Mouse (Mus musculus) inflammation-experienced regulatory T-cells (primary cell): Measurements from ENCODE around the gene Gm4756. TPM values are rescaled to one million over a fixed set of nuclear protein-coding genes. Genes with fewer than 3 reads are reported as not detected.

Source experiments
- polyA plus RNA-seq, 2 experiments: library from polyadenylated mRNA; unstranded; fragments of 100-300 nt; shearing (Covaris generic); gene quantifications; one replicate each; pipeline ENCODE4 v1.2.1; 2017

Gm4756 gene
- 1 to 10 TPM in 1 of 2 experiments, not detected in 1; 2.7 TPM for polyA plus RNA-seq

GRCm38 (mm10) chr12:72649611-72650330 is at the start of gene Gm4756:
Gm4756 (minus strand) TSS chr12:72649661.

GRCm38 (mm10) chr12:72664735-72665337 is 15.4 kb upstream of the Gm4756 start, which contains the start of gene Dhrs7:
Dhrs7 (minus strand) TSS chr12:72664909.

GRCm38 (mm10) chr12:72536021-72536597 is 113.4 kb downstream of the Gm4756 start, which contains the start of gene Pcnx4:
Pcnx4 (plus strand) TSS chr12:72536383.

Other genes with a start within 250 kb of the Gm4756 start
- under 1 TPM; 0.47 to 0.73 TPM for gene Rtn1, start 240.6 kb downstream of the Gm4756 start, polyA plus RNA-seq
- 1 to 10 TPM in 1 of 2 experiments, not detected in 1; 1.4 TPM for gene Lrrc9, start 207.8 kb downstream of the Gm4756 start, polyA plus RNA-seq
- gene Pcnx4, start 113.3 kb downstream of the Gm4756 start, polyA plus RNA-seq = 1 to 10 TPM; 4.6 to 6.1 TPM
- gene Dhrs7, start 15.2 kb upstream of the Gm4756 start, polyA plus RNA-seq = 10 to 100 TPM; 80.1 to 95.9 TPM
- 10 to 100 TPM; 63.0 to 72.1 TPM for gene Ppm1a, start 107.8 kb upstream of the Gm4756 start, polyA plus RNA-seq